Mouse (Mus musculus): ENCODE results near the gene Cyp2f2.

The Cyp2f2 gene

DNA sequence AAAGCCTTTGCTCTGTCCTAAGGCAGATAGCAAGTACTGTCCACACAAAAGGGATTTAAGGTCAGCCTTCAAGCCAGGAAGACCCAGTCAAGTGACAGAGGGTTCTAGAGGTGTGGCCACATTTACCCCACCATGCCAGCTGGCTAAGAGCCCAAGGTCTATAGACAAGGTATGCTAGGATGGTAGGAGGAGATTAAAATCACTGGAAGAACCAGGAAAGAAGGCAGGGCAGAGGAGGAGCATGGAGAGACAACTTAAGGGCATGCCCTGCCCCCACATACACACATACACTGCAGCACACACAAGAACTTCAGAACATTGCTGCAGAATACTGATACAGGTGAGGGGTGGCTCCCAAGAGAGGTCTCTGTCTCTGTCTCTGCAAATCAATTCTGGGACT lies at the start of gene Cyp2f2:
Gene Cyp2f2 (plus strand): TSS at position 234 of the 400 bp plus-strand sequence.
- no peak for DNase-seq

DNA sequence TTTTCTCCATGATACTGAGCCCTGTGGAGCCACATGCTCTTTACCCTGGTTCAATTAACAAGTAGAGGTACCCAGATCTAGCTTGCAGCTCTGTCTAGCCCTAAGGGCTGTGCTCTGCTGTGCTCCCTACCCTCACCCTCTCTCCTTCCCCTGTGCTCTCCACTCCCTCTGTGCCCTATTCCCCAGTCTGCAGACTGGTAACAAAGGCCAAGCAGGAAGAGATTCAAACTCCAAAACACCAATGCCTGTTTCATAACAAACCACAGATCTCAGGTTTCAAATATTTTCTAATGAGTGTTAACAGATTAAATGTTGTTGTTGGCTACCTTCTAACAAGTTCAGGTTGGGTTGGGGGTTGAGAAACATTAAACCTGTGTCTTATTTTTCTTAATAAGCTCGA lies 41.1 kb upstream of the Cyp2f2 start:
- no peak for DNase-seq

DNA sequence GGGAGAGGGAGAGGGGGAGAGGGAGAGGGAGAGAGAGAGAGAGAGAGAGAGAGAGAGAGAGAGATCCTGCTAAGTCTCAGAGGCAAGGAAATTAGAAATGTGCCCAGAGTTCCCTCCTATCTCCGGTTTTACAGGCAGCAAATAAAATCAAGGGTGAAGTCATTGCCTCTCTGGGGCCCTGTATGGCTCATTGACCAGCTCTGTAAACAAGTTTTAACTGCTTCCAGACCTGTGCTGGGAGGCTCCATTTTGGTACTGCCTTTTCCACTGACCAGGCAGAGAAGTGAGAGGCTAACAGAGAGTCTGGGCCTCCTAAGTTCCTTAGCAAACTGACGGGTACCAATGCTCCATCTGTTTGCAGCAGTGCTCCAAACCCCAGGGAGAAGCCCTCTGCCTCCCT lies 38.1 kb upstream of the Cyp2f2 start:
- no peak for DNase-seq

DNA sequence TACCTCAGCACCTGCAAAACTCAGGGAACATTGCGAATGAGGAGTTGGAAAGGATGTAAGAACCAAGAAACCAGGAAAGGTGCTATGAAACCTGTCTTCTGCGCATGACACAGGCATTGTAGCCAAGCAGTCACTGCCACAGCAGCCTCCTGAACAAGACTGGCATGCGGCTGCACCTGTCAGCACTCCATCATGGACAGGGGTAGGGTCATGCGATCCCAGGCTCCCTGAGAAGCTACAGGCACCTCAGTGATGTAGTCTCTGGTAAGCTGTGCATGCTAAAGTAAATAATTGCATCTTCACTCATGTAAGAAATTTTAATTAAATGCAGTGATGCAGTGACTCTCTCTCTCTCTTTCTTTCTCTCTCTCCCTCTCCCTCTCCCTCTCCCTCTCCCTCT lies 28.7 kb upstream of the Cyp2f2 start:
- DNase-seq, result no peak

DNA sequence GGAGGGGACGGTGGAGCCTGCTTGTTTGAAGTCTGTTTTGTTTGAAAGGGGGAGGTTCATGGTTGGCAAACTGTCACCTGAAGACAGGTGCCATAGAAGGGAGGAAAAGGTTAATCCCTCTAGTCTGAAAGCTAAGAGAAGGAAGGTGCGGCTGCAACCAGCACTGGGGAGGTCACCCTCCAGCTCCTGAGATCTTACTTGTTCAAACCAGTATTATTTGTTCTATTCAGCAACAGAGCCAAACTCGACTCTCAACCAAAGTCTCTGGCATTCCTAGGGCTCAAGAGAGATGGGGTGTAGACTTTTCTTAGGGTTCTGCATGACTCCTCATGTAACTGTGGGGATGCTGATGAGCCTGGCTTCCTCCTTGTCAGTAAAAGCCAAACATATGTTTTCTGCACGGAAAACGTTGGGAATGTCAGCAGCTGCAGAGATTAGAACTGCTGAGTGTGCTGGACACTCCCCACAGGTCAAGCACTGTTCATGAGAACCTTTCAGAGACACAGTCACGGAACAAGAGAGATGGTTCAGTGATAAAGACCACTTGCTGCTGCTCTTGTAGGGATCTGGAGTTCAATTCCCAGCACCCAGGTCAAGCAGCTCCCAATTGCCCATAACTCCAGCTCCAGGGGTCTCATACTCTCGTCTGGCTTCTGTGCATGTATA lies 27.5 kb upstream of the Cyp2f2 start:
- DNase-seq, result no peak

DNA sequence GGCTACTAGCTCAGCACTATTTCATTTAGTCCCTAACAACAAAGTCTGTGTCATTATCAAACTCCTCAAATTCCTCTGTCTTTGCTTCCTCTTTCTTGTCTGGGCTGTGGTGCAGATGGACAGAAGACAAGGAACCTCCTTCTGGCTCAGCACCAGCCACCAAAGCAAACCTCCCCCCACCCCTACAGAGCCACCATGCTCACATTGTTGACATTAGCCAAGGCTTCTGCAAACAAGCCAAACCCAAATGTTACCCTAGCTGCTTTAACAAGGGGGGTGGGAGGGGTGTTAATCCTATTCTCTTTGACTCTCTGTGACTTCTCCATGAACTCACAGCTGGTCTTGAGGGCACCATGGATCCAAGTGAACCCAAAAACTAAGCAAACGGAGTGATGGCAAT lies 26.8 kb upstream of the Cyp2f2 start:
- DNase-seq, result no peak

DNA sequence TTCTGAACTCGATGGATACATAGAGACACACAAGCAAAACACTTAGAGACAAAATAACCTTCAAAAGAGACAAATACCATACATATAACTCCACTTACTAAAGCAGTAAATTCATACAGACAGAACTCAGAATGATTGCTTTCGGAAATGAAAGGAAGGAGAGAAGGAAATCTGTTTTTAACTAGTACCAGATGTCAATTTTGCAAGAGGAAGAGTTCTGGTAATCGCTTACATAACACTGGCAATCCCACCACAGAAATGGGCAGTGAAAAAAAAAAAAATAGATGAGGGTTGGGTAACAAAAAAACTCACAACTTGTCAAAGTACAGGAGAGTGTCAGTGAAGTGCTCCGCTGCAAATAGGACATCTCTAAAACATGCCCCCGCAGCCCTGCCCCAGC lies 14.8 kb upstream of the Cyp2f2 start:
- no peak for DNase-seq

DNA sequence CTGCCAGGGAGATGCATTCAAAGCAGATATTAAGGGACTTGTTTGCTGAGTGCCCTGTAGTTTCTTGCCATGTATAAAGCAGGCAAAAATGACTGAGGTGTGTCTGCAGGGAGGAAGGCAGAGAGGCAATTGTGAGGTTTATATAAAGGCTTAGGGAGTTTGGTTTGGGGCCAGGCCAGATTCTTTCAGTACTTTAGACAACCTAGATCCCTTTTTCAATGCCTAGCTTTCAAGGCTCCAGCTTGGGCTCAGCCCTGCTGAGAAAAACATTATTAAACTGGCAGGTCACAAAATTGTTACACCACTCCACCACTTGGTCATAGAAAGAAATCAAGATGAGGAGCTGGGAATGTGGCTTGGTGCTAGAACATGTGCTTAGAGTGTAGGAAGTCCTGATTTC lies 9.4 kb upstream of the Cyp2f2 start:
- DNase-seq, result no peak

DNA sequence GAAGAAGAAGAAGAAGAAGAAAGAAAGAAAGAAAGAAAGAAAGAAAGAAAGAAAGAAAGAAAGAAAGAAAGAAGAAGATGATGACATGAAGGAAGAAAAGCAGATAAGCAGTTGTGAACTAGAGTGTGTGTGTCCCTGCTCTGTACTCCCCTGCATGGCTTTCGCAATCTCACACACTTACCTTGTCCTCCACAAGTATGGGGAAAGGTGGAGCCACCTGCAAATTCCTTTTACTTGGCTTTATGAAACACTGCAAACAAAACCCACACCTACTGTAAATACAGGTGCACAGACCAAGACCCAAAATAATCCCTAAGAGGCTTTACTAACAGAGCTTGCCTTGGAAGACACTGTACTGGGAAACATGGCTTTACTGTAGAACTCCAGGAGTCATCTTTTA lies 8.7 kb upstream of the Cyp2f2 start:
- DNase-seq, result no peak

DNA sequence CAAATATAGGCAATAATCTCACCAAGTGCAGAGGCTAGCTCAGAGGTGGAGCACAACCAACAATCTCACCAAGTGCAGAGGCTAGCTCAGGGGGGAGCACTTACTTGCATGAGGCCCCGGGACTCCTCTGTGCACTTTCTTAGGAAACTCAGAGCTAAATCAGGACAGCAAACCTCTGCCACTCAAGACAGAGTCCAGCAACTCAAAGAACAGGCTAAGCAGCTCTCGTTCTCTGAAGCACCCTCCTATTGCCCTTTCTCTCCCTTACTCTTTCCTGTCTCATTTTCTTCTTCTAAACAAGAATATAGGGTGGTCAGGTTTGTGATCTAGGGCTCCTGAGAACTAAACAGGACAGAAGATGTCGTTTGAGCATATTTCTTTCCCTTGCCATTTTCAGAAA lies 7.7 kb upstream of the Cyp2f2 start:
- DNase-seq, result no peak

DNA sequence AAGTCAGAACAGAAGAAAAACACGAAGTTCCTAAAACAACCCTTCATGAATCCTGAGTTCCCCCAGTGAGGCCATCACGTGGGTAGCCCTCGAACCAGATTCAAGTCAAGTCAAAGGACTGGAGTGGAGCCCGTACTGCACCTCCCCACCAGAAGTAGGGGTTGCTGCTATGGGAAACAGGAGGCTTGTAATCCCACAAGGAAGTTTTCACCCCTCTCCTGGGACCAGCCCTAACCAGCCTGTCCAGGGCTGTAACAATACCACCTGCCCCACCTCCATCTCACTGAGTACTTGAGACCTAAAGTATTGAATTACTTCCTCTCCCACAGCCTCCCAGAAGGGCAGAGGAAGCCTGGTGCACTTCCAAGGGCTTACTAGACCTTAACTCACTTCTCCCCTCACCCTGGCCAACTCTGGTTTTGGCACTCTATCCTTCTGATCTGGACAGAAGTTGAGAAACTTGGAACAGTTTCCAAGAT lies 1.6 kb upstream of the Cyp2f2 start:
- no peak for DNase-seq

DNA sequence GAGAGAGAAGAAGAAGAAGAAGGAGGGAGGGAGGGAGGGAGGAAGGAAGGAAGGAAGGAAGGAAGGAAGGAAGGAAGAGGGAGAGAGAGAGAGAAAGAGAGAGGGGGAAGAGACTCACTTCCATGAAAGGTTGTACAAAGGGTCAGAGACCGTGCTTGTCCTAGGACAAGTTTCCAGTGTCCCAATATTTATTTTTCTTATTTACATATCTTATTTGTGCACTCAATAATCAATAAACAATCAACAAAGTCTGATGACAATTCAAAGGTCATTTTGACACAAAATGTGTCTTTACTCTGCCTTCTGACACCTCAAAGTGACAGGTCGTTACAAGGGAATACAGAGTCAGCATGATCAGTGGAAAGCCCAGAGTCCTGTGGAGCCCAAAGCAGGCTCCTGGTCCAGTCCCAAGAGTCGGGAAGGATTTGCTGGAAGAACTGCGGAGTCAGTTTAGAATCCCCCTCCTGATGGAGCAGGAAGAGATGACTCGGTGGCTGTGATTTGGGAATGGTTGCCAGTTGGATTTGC lies 4.7 kb downstream of the Cyp2f2 start:
- no peak for DNase-seq

DNA sequence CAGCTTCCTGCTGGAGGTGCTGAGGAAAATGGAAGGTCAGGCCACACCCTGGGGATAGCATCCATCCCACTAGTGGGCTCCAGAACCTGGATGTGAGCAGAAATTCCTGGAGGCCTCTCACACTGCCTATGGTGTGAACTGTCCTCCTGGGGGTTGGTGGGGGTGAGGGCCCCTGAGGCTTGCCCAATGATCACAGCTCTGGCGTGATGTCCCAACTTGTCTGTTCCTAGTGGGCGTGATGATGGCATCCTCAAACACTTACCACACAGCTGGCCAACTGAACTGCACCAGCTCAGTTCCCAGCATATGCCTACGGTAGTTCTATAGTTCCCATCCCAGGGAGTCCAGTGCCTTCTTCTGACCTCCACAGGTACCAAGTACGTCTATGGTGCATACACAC lies 5.3 kb downstream of the Cyp2f2 start:
- DNase-seq, result no peak

DNA sequence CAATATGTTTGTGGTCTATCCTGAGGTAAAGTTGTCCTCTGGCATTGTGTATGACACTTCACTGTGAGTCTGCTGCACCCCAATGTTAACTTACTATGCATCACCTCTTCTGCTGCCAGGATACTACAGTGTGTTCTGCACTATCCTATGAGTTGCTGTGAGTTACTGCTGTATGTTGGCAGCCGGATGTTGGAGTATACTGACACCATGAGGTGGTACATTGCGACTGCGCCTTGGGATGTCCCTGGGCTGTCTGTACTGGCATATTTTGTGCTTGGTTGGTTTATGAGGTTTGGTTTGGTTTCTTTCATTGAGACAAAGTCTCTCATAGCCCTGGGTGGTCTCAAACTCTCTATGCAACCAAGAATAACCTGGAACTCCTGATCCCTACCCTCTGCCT lies 8.5 kb downstream of the Cyp2f2 start:
- no peak for DNase-seq

DNA sequence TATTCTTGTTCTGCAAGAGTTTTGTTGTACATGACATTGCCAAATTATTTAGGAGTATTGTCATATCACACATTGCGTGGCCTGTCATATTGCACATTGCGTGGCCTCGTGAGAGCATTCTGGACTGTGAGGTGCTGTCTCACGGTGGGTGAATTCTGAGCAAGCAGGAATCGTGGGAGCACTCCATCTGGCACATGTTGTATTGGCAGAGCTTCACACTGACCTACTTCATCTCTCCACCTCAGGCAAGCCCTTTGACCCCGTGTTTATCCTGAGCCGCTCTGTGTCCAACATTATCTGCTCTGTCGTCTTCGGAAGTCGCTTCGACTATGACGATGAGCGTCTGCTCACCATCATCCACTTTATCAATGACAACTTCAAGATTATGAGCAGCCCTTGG lies 9.2 kb downstream of the Cyp2f2 start:
- no peak for DNase-seq

DNA sequence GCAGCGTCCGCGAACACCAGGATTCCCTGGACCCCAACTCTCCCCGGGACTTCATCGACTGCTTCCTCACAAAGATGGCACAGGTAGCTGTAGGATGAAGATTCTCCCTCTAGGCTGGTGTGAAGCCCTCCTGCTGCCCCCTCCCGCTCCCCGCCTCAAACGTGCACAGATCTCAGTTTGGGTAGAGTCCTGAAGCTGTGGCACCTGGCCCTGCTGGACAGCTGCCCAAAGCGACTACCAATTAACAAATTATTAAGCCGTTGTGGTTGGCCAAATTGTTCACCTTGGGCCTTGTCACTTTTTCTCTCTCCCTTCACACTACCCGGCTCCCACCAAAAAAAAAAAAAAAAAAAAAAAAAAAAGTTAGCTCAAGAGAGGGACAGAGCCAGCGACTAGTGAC lies 10.1 kb downstream of the Cyp2f2 start:
- DNase-seq, result no peak

DNA sequence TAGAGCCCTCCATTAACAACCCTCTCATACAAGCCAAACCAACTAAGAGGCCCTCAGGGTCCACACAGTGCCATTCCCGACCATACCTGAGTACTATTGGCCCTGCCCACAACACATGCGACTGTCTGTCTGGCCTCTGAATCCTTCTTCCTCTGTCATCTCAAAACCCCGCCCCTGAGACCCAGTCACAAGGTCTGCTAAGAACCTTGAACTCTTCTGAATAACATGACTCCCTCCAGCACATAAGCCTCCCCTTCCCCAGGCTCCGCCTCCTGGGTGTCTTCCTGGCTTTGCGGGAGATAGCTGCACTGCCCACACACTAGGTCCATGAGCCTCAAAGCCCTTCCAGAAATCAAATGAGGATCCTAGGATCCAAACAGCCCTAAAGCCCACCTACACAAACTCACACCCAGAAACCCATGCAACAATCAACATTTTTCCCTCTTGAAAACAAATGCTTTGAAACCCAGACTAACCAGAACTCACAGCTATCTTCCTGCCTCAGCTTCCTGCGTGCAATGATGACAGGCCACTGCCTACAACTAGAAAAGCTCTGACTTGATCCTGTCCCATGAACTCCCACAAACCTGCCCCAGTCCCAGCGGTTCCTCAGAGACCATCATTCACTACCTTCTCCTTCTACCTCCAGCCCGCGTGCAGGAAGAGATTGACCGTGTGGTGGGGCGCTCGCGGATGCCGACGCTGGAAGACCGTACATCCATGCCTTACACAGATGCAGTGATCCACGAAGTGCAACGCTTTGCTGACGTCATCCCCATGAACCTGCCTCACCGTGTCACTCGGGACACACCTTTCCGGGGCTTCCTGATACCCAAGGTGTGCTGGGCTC lies 11.0 kb downstream of the Cyp2f2 start:
- DNase-seq, result no peak

DNA sequence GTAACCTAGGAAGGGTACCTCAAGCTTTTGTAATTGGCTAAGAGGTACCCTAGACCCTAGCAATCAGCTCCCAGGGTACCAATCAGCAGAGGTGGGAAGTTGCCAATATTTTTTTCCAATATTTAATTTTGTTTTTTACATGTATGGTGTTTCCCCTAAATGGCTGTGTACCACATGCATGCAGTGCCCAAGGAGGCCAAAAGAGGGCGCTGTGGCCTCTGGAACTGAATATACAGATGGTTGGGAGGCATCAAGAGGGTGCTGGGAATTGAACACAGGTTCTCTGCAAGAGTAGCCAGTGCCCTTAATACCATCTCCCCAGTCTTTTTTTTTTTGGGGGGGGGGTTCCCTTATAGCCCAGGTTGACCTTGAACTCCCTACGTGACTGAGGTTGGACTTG lies 11.7 kb downstream of the Cyp2f2 start:
- DNase-seq, result no peak

DNA sequence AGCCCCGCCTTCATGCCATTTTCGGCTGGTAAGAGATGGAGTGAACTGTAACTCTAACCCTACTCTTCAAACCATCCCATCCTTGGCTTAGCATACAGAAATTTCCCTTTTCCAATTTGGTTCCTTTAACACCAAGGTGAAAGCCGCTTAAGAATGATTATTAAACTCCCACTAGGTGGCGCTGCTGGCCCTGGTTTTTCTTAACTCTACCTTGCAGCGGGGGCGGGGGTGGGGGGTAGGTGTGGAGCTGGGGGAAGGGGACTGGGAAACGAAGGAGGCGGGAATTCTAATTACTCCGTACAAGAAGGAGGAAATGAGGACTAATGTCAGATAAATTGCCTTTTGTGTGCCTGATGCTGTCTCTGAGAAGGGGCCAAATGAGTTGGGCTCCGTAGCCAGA lies 12.9 kb downstream of the Cyp2f2 start:
- peak; percentile 31 for DNase-seq

DNA sequence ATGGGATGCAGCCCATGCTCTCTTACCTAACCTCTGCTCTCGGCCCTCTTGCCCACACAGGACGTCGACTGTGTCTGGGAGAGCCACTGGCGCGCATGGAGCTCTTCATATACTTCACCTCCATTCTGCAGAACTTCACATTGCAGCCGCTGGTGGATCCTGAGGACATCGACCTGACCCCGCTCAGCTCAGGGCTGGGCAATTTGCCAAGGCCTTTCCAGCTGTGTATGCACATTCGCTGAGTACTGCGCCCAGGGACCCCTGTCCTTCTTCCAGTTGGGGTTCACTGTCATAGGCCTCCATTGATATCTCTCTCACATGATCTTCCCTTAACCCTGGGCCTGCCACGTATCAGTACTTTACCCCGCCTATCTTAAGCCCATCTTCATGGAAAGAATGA lies 13.4 kb downstream of the Cyp2f2 start:
- DNase-seq, result no peak

DNA sequence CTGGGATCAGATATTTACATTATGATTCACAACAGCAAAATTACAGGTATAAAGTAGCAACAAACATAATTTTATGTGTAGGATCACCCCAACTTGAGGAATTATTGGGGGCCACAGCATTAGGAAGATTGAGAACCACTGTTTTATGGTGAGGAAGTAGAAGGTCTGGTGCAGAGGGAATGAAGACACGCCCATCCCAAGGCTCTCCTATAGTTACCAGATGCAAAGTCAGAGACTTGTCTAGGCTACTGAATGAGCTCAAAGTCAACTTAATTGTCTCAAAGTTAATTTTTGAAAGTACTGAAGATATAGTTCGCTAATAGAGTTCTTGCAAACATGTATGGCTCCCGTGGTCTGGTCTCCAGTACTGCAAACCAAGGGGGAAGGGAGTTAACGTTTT lies 14.0 kb downstream of the Cyp2f2 start:
- no peak for DNase-seq

DNA sequence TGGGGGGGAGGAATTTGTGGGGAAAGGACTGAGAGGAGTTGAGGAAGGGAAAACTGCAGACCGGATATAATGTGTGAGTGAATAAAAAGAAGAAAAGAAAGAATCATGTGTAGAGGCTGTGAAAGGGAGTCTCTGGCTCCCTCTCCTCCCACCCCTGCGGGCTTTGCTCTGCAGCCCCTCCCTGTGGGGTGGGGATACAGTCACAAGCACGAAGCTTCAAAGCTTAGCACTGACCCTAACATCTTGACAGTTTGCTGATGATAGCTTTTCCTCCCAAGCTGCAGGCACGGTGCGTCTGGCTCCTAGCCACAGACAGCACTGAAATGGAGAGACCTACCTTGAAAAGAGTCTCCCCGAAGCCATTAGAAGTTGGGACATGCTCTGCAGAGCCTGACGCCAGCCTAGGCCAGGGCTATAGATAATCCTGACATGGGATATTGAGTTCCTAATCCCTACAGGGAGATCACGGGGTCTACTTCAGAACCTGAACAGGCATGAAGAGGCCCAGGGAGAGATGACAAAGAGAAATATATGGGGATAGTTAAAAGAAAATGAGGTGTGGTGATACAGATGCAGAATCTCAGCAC lies 16.8 kb downstream of the Cyp2f2 start:
- DNase-seq, result no peak

DNA sequence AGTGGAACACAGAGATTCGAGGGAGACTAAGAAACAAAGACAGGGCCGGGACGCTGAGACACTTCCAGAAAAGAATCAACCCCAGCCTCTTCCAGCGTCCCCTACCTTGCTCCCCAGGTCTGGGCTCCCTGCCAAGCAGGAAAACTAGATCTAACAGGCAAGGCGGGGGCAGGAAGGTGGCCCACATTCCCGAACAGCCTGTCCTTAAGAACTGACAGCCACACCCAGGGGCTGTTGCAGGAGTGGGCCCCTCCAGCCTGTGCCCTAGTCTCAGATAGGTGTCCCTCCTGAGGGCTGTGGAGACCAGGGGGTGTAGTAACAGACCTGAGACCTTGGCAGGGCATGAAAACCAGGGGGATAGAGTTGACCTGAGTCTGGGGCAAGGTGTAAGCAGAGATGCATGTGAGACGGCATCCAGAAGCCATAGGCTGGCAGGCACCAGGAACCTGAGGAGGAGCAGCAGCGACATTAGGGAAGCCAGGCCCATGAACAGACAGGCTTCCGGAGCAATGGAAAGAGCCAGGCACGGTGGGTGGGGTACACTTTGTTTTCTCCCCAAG lies 33.6 kb downstream of the Cyp2f2 start, which contains the start of gene Cyp2t4:
Gene Cyp2t4 (plus strand): TSS at position 510 of the 560 bp plus-strand sequence.
- peak; percentile 38 for DNase-seq
